Mouse (Mus musculus) limb, embryonic 14.5 days (tissue): ENCODE measurements around the gene Uqcc3. TPM values are rescaled to one million over a fixed set of nuclear protein-coding genes. Genes with fewer than 3 reads are reported as not detected.

Source experiments
- ATAC-seq: fragments of 200-750 bp; cut with Nextera tagmentation; 2 replicates; pipeline ENCODE4 v1.8.0; 2017; ENCODE audit warnings: low read depth, moderate number of reproducible peaks, moderate TSS enrichment; ENCODE audit not compliant: low FRiP score
- DNase-seq: peaks from one replicate; pipeline ENCODE4 v3.0.0-alpha.2; 2015; ENCODE audit warnings: low spot score
- H3K27ac ChIP-seq: fragments of 300-500 bp; sonication (generic); replicated peaks from 2 replicates; pipeline ENCODE4 v1.5.1; 2014; ENCODE audit warnings: low read depth, mild to moderate bottlenecking, low read length, moderate library complexity, mixed read lengths
- H3K27me3 ChIP-seq: fragments of 300-500 bp; sonication (generic); 2 replicates; pipeline ENCODE4 v1.6.1; 2014; ENCODE audit warnings: low read length, mixed read lengths; ENCODE audit not compliant: control insufficient read depth, insufficient read depth
- H3K36me3 ChIP-seq: fragments of 300-500 bp; sonication (generic); 2 replicates; pipeline ENCODE4 v1.6.1; 2014; ENCODE audit warnings: mild to moderate bottlenecking, low read length, moderate library complexity, mixed read lengths; ENCODE audit not compliant: control insufficient read depth, insufficient read depth
- H3K4me1 ChIP-seq: fragments of 300-500 bp; sonication (generic); 2 replicates; pipeline ENCODE4 v1.6.1; 2014; ENCODE audit warnings: antibody characterized with exemption, low read length, mixed read lengths; ENCODE audit not compliant: control insufficient read depth, insufficient read depth
- H3K4me2 ChIP-seq: fragments of 300-500 bp; sonication (generic); replicated peaks from 2 replicates; pipeline ENCODE4 v1.6.1; 2014; ENCODE audit warnings: low read depth, mild to moderate bottlenecking, low read length, moderate library complexity; ENCODE audit not compliant: severe bottlenecking
- H3K4me3 ChIP-seq: fragments of 300-500 bp; sonication (generic); replicated peaks from 2 replicates; pipeline ENCODE4 v1.5.1; 2014; ENCODE audit warnings: low read length
- H3K9ac ChIP-seq: fragments of 300-500 bp; sonication (generic); 2 replicates; pipeline ENCODE4 v1.6.1; 2014; ENCODE audit warnings: mild to moderate bottlenecking, low read depth, low read length, moderate library complexity; ENCODE audit not compliant: severe bottlenecking
- H3K9me3 ChIP-seq: fragments of 300-500 bp; sonication (generic); 2 replicates; pipeline ENCODE4 v1.6.1; 2016; ENCODE audit warnings: low read length; ENCODE audit not compliant: control insufficient read depth
- POLR2A ChIP-seq: fragments of 200-500 bp; IDR thresholded peaks from 2 replicates; pipeline ENCODE4 v1.8.0; 2012; ENCODE audit warnings: inconsistent platforms, mild to moderate bottlenecking, moderate library complexity, borderline replicate concordance; ENCODE audit not compliant: insufficient read depth, insufficient read length; ENCODE audit errors: extremely low read depth
- WGBS: fragments of 180-500 bp; shearing (Covaris S2); extraction: QIAGEN DNeasy Blood & Tissue Kit; methylation state at CpG from one replicate; pipeline ENCODE4 v1.1.7; 2014; 5-methylcytosine and 5-hydroxymethylcytosine counted together
- polyA plus RNA-seq, 2 experiments: library from polyadenylated mRNA; depleted of rRNA in 1 of 2; stranded (reverse) in 1 of 2; unstranded in 1 of 2; fragments of >200 nt; fragmentation: Nextera tagmentation in 1 of 2; extraction: Ambion mirVana in 1 of 2; gene quantifications; 2 replicates each; pipeline versions ENCODE4 v1.2.1 to v1.2.3; 2012 to 2014

Gene Uqcc3
- polyA plus RNA-seq, 2 experiments, result 51.3 to 65.9 TPM

GRCm38 (mm10) chr19:8886916-8887584 is 6.3 kb upstream of the Uqcc3 start:
- no peaks in the 10 kb centered on the region for H3K9me3 ChIP-seq
- 42% methylated on average over 1 of the region's 1 CpGs for WGBS
- TF ChIP-seq POLR2A, result no peak
- H3K36me3 ChIP-seq, result peaks cover 16% of the 10 kb centered on the region
- DNase-seq (no peak), ATAC-seq (no peak)
- peak overlapping the region; percentile 84 for H3K4me2 ChIP-seq
- no peaks in the 10 kb centered on the region for H3K27me3 ChIP-seq
- H3K9ac ChIP-seq, result 0 out of 2 replicates have a peak overlapping the region, but pooled peaks have one; percentile 86
- peak overlapping the region; percentile 77; the same call in 1 of the 2 replicates for H3K4me3 ChIP-seq
- H3K27ac ChIP-seq, result peak overlapping the region; percentile 88
- H3K4me1 ChIP-seq, result peaks cover 10% of the 10 kb centered on the region; the same call in 1 of the 2 replicates

GRCm38 (mm10) chr19:8883616-8884015 is 2.9 kb upstream of the Uqcc3 start, which contains the start of the genes Lbhd1 and Gm49403:
TSS of gene Lbhd1 (plus strand) at chr19:8883732.
TSS of gene Gm49403 (plus strand) at chr19:8883930.
- no peak for ATAC-seq
- WGBS, result 78% methylated on average over 3 of the region's 3 CpGs

GRCm38 (mm10) chr19:8881034-8881392 is 290 bp upstream of the Uqcc3 start:
- WGBS, result 19% methylated on average over 3 of the region's 3 CpGs
- ATAC-seq, result no peak; the same call in 1 of the 2 replicates
- Histone ChIP-seq H3K9me3 (no peaks in the 10 kb centered on the region), H3K4me1 (peaks cover 5% of the 10 kb centered on the region; the same call in 1 of the 2 replicates), H3K4me2 (peak overlapping the region; percentile 80), H3K9ac (peak overlapping the region; percentile 83; the same call in 1 of the 2 replicates), H3K36me3 (peaks cover 15% of the 10 kb centered on the region), H3K27ac (no peak overlapping the region; the same call in 1 of the 2 replicates), H3K4me3 (peak overlapping the region; percentile 71), H3K27me3 (no peaks in the 10 kb centered on the region)
- DNase-seq, result no peak
- TF ChIP-seq POLR2A, result no peak

More at GRCm38 (mm10) chr19:8883616-8884015, 2.9 kb upstream of the Uqcc3 start, which contains the start of the genes Lbhd1 and Gm49403:
- H3K9me3 ChIP-seq, result no peaks in the 10 kb centered on the region
- no peak within 1 kb of the TSS for H3K9ac ChIP-seq
- TF ChIP-seq POLR2A, result no peak
- no peaks in the 10 kb centered on the region for H3K27me3 ChIP-seq
- 0 out of 2 replicates have a peak, but pooled peaks cover under 1% of the 10 kb centered on the region for H3K36me3 ChIP-seq
- H3K4me1 ChIP-seq, result peaks cover 11% of the 10 kb centered on the region; the same call in 1 of the 2 replicates
- no peak within 1 kb of the TSS for H3K4me2 ChIP-seq
- no peak within 1 kb of the TSS for H3K27ac ChIP-seq
- no peak for DNase-seq
- no peak within 1 kb of the TSS for H3K4me3 ChIP-seq

- Histone ChIP-seq H3K9me3 (no peaks in the 10 kb centered on the region), H3K27me3 (no peaks in the 10 kb centered on the region), H3K4me2 (no peak overlapping the region), H3K4me1 (peaks cover 8% of the 10 kb centered on the region; the same call in 1 of the 2 replicates), H3K4me3 (no peak overlapping the region), H3K36me3 (peaks cover 41% of the 10 kb centered on the region), H3K9ac (no peak overlapping the region), H3K27ac (no peak overlapping the region)
- TF ChIP-seq POLR2A, result no peak
- DNase-seq (no peak), ATAC-seq (no peak)
- WGBS, result 94% methylated on average over 7 of the region's 7 CpGs
Observed at GRCm38 (mm10) chr19:8875031-8875430, 5.7 kb downstream of the Uqcc3 start.

GRCm38 (mm10) chr19:8872266-8872840 is 8.4 kb downstream of the Uqcc3 start:
- WGBS, result 79% methylated on average over 10 of the region's 10 CpGs
- H3K9me3 ChIP-seq, result no peaks in the 10 kb centered on the region
- ATAC-seq, result no peak

More at GRCm38 (mm10) chr19:8872266-8872840, 8.4 kb downstream of the Uqcc3 start:
- Histone ChIP-seq H3K4me3 (peak overlapping the region; percentile 91), H3K9ac (peak overlapping the region; percentile 93), H3K36me3 (peaks cover 36% of the 10 kb centered on the region), H3K4me1 (peaks cover 4% of the 10 kb centered on the region; the same call in 1 of the 2 replicates), H3K4me2 (peak overlapping the region; percentile 88), H3K27me3 (no peaks in the 10 kb centered on the region), H3K27ac (no peak overlapping the region)
- DNase-seq, result no peak
- no peak for TF ChIP-seq POLR2A
